In genomic region chr15:96708976-96709490, GRCm38 (mm10) we compare ENCODE assay signal across 7 mouse cellular contexts. TPM values are rescaled to one million over a fixed set of nuclear protein-coding genes. Genes with fewer than 3 reads are reported as not detected.
DNase-seq lines count a peak whose midpoint lies in the region; ATAC-seq and TF ChIP-seq lines count a peak whose summit lies in the region.

No protein-coding gene starts in this region.

- ATAC-seq in hindbrain, embryonic 14.5 days (ENCODE audit: low FRiP score): no peak

- DNase-seq in spleen, adult 2 months (ENCODE audit: low read depth in 1 of 2, low spot score in 2 of 2): no peak
- DNase-seq in spleen, adult 12 weeks (ENCODE audit: low spot score): no peak
- no peak for DNase-seq in embryonic facial prominence, embryonic 10.5 days (ENCODE audit: low spot score)
- no peak for DNase-seq in hindbrain, embryonic 14.5 days (ENCODE audit: low spot score)
- peak; percentile 34 for DNase-seq in lung, postnatal 25 days (ENCODE audit: low spot score)
- DNase-seq in ovary, adult 18-20 months (ENCODE audit: low spot score): no peak
- DNase-seq in left cerebral cortex, adult 9 months (ENCODE audit: low spot score in 2 of 2): no peak

- peak overlapping the region; percentile 77 for H3K4me2 ChIP-seq in hindbrain, embryonic 14.5 days (replicated peaks)

- no peaks in the 10 kb centered on the region for H3K27me3 ChIP-seq in spleen, adult 2 months (ENCODE audit: control insufficient read depth, insufficient read depth, low read length)
- H3K27me3 ChIP-seq in embryonic facial prominence, embryonic 10.5 days (replicated peaks; ENCODE audit: low read depth, poor library complexity, severe bottlenecking): no peaks in the 10 kb centered on the region
- no peaks in the 10 kb centered on the region for H3K27me3 ChIP-seq in hindbrain, embryonic 14.5 days (ENCODE audit: control insufficient read depth, insufficient read depth, low read length)

- peak overlapping the region; percentile 79 for H3K9ac ChIP-seq in hindbrain, embryonic 14.5 days

- peak overlapping the region; percentile 85 for H3K27ac ChIP-seq in spleen, adult 2 months (ENCODE audit: insufficient read depth, low read length)
- H3K27ac ChIP-seq in embryonic facial prominence, embryonic 10.5 days (replicated peaks): peak overlapping the region; percentile 99
- peak overlapping the region; percentile 84 for H3K27ac ChIP-seq in hindbrain, embryonic 14.5 days

- H3K4me3 ChIP-seq in spleen, adult 2 months (ENCODE audit: extremely low read depth, insufficient read depth, insufficient read length): peak overlapping the region; percentile 48; the same call in 1 of the 2 replicates
- peak overlapping the region; percentile 70 for H3K4me3 ChIP-seq in embryonic facial prominence, embryonic 10.5 days
- peak overlapping the region; percentile 55 for H3K4me3 ChIP-seq in hindbrain, embryonic 14.5 days (replicated peaks; ENCODE audit: low read length)

- no peak for TF ChIP-seq CTCF in spleen, adult 2 months (IDR thresholded peaks at IDR 0.05; ENCODE audit: extremely low read depth, insufficient read depth, insufficient read length, insufficient replicate concordance)

- WGBS in spleen, adult 2 months: 17% methylated on average over 14 of the region's 14 CpGs
- WGBS in embryonic facial prominence, embryonic 10.5 days: 34% methylated on average over 14 of the region's 14 CpGs
- 23% methylated on average over 14 of the region's 14 CpGs for WGBS in hindbrain, embryonic 14.5 days

- H3K9me3 ChIP-seq in embryonic facial prominence, embryonic 10.5 days: no peaks in the 10 kb centered on the region
- H3K9me3 ChIP-seq in hindbrain, embryonic 14.5 days (ENCODE audit: control insufficient read depth, low read length): no peaks in the 10 kb centered on the region

- TF ChIP-seq POLR2A in spleen, adult 2 months (IDR thresholded peaks at IDR 0.05; ENCODE audit: low read depth, low read length): no peak

- H3K36me3 ChIP-seq in spleen, adult 2 months (ENCODE audit: control insufficient read depth, insufficient read depth, low read length): no peaks in the 10 kb centered on the region
- no peaks in the 10 kb centered on the region for H3K36me3 ChIP-seq in embryonic facial prominence, embryonic 10.5 days (replicated peaks)
- H3K36me3 ChIP-seq in hindbrain, embryonic 14.5 days (replicated peaks; ENCODE audit: control insufficient read depth, insufficient read depth): no peaks in the 10 kb centered on the region

- H3K4me1 ChIP-seq in spleen, adult 2 months (ENCODE audit: control insufficient read depth, insufficient read depth, insufficient read length): peaks cover 11% of the 10 kb centered on the region
- H3K4me1 ChIP-seq in embryonic facial prominence, embryonic 10.5 days: peaks cover 23% of the 10 kb centered on the region
- H3K4me1 ChIP-seq in hindbrain, embryonic 14.5 days (replicated peaks; ENCODE audit: control insufficient read depth, insufficient read depth, low read length): peaks cover 7% of the 10 kb centered on the region

RNA-seq across cellular contexts. Expression of gene Slc38a2, which starts 9.5 kb away (rescaled TPM):
- 25.9 and 28.5 TPM in 2 replicates for polyA plus RNA-seq in spleen, adult 2 months (2012; rRNA removed)
- 179 TPM in 2 replicates for polyA plus RNA-seq in embryonic facial prominence, embryonic 10.5 days (2016; fragmentation: Nextera tagmentation; extraction: Ambion mirVana)
- 125 and 141 TPM in 2 replicates for polyA plus RNA-seq in hindbrain, embryonic 14.5 days (2014; fragmentation: Nextera tagmentation; extraction: Ambion mirVana)
